Mouse (Mus musculus) midbrain, embryonic 13.5 days (tissue): Measurements from ENCODE around the gene Cps1. TPM values are rescaled to one million over a fixed set of nuclear protein-coding genes. Genes with fewer than 3 reads are reported as not detected.

Experiments
- ATAC-seq: fragments of 200-750 bp; cut with Nextera tagmentation; 2 replicates; pipeline ENCODE4 v1.8.0; 2017; ENCODE audit warnings: mild to moderate bottlenecking, moderate TSS enrichment, moderate library complexity
- H3K27ac ChIP-seq: fragments of 300-500 bp; sonication (generic); 2 replicates; pipeline ENCODE4 v1.5.1; 2015; ENCODE audit warnings: inconsistent platforms, mild to moderate bottlenecking, moderate library complexity
- H3K27me3 ChIP-seq: fragments of 300-500 bp; sonication (generic); 2 replicates; pipeline ENCODE4 v1.6.1; 2015; ENCODE audit warnings: mild to moderate bottlenecking, inconsistent platforms
- H3K36me3 ChIP-seq: fragments of 300-500 bp; sonication (generic); 2 replicates; pipeline ENCODE4 v1.6.1; 2015; ENCODE audit warnings: mild to moderate bottlenecking, inconsistent platforms
- H3K4me1 ChIP-seq: fragments of 300-500 bp; sonication (generic); replicated peaks from 2 replicates; pipeline ENCODE4 v1.6.1; 2015; ENCODE audit warnings: inconsistent platforms
- H3K4me2 ChIP-seq: fragments of 300-500 bp; sonication (generic); replicated peaks from 2 replicates; pipeline ENCODE4 v1.6.1; 2015; ENCODE audit warnings: moderate library complexity, mild to moderate bottlenecking, inconsistent platforms
- H3K4me3 ChIP-seq: fragments of 300-500 bp; sonication (generic); replicated peaks from 2 replicates; pipeline ENCODE4 v1.5.1; 2015; ENCODE audit warnings: mild to moderate bottlenecking, inconsistent platforms
- H3K9ac ChIP-seq: fragments of 300-500 bp; sonication (generic); replicated peaks from 2 replicates; pipeline ENCODE4 v1.6.1; 2015; ENCODE audit warnings: mild to moderate bottlenecking, inconsistent platforms
- H3K9me3 ChIP-seq: fragments of 300-500 bp; sonication (generic); 2 replicates; pipeline ENCODE4 v1.6.1; 2016; ENCODE audit warnings: mild to moderate bottlenecking, inconsistent platforms
- WGBS: fragments of 180-500 bp; shearing (Covaris S2); methylation state at CpG from one replicate; pipeline ENCODE4 v1.1.7; 2015; 5-methylcytosine and 5-hydroxymethylcytosine counted together
- polyA plus RNA-seq: library from polyadenylated mRNA; unstranded; fragments of >200 nt; fragmentation: Nextera tagmentation; extraction: Ambion mirVana; gene quantifications from 2 replicates; pipeline ENCODE4 v1.2.1, GENCODE M21; 2015

Gene Cps1
- 0.44 and 0.48 TPM in 2 replicates for polyA plus RNA-seq

DNA sequence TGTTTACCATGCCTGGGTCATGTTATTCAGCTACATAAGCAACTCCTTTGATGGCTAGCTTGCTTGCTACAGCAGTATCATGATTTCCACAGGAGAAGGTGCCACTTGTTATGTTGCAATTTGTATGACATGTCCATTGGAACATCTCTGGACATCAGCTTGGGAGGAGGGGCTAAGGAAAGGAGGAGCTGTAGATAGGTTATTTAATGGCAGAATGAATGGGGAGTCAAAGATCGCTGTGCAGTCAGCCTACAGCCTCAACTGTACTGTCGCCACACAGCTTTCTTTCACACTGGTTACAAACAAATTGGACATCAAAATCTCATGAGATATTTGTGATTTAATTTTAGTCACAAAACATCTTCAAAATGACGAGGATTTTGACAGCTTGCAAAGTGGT lies at the start of gene Cps1:
Gene Cps1 (plus strand): TSS at position 230 of the 400 bp plus-strand sequence.
- no peak for ATAC-seq
- 88% methylated on average over 3 of the region's 3 CpGs for WGBS
- H3K4me1 ChIP-seq: no peaks in the 10 kb centered on the region
- no peak within 1 kb of the TSS for H3K27ac ChIP-seq
- H3K9ac ChIP-seq: no peak within 1 kb of the TSS
- no peaks in the 10 kb centered on the region for H3K27me3 ChIP-seq
- no peak within 1 kb of the TSS for H3K4me3 ChIP-seq
- no peaks in the 10 kb centered on the region for H3K36me3 ChIP-seq
- H3K4me2 ChIP-seq: no peak within 1 kb of the TSS
- H3K9me3 ChIP-seq: no peaks in the 10 kb centered on the region

DNA sequence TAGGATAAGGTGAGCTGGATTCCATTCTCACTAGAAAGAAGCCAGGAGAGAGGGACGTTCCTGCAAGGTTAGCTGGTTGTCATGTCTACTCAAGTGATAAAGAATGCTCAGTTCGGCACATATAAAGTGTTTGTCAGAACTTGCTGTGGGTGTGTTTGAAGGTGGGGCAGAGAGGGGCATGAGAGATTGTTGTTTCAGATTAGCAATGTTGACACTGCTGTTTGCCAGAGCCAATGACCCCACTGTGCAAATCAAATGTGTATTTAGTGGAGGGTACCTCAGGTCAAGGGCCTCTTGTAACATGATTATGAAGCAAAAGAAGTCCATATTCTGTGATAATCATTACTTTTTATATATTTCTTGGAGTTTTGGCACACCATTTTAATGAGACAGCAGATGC lies 45.1 kb upstream of the Cps1 start:
- Histone ChIP-seq H3K9me3 (no peaks in the 10 kb centered on the region), H3K27me3 (no peaks in the 10 kb centered on the region), H3K4me2 (no peak overlapping the region), H3K4me3 (no peak overlapping the region), H3K9ac (no peak overlapping the region), H3K4me1 (no peaks in the 10 kb centered on the region), H3K27ac (no peak overlapping the region), H3K36me3 (no peaks in the 10 kb centered on the region)
- ATAC-seq: no peak
- WGBS: 72% methylated on average over 2 of the region's 2 CpGs

DNA sequence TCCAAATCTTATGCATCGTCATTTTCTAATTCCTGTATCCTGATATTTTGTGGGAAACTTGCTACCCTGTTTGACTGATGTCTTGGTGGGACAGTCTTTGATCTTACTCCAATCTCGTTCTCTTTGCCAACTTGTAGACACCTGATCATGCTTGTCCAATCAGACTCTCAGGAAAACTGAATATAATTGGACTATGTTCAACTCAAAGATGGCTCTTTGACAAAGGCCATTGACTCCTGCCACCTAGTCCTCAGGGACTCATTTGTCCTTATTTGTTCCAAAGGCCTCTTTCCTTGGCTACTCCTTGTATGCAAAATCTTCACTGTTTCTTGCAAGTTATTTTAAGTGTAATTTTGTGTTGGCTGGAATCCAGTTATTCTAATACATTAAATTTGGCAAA lies 44.2 kb upstream of the Cps1 start:
- Histone ChIP-seq H3K27me3 (no peaks in the 10 kb centered on the region), H3K27ac (no peak overlapping the region), H3K36me3 (no peaks in the 10 kb centered on the region), H3K4me1 (no peaks in the 10 kb centered on the region), H3K4me3 (no peak overlapping the region), H3K4me2 (no peak overlapping the region), H3K9ac (no peak overlapping the region), H3K9me3 (no peaks in the 10 kb centered on the region)
- 89% methylated on average over 2 of the region's 2 CpGs for WGBS
- ATAC-seq: no peak

DNA sequence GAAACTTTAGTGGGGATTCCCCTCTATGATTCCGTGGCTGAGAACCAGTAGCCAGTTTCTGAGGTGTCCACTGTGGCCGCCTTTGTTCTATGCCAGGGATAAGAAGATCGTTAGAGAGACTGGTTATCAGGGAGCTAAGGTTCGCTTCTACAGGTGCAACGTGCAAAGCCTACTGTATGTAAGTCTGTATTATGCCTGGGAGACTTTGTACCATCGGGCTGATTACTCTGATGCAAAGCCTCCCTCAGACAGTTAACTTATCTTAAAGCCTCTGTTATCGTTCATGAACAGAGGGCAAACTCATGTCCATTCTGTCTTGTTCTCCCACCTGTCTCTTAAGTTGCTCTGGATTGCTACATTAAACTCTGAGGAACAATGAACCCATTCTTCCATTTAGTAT lies 43.7 kb upstream of the Cps1 start:
- H3K36me3 ChIP-seq: no peaks in the 10 kb centered on the region
- H3K4me2 ChIP-seq: no peak overlapping the region
- WGBS: 87% methylated on average over 7 of the region's 7 CpGs
- no peak overlapping the region for H3K27ac ChIP-seq
- H3K4me1 ChIP-seq: no peaks in the 10 kb centered on the region
- H3K4me3 ChIP-seq: no peak overlapping the region
- H3K9ac ChIP-seq: no peak overlapping the region
- H3K27me3 ChIP-seq: no peaks in the 10 kb centered on the region
- no peaks in the 10 kb centered on the region for H3K9me3 ChIP-seq
- ATAC-seq: no peak

DNA sequence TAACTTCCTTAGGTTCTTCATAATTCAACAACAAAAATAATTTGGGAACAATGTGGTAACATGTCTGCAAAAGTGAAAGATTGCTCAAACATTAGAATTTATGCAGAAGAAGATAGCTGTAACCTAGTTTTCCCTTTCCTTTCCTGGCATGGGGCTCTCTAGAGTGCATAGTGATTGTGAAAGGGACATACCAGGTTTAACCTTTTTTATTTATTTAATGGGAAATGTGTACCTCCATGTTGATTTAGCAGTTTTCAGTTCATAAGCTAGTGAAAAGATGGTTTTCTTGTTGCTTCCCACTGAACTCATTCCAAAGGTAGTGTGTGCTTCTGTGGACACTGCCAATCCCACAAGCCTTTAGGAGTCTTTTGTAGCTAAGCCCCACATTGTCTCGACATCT lies 30.4 kb upstream of the Cps1 start:
- WGBS: 63% methylated on average over 1 of the region's 1 CpGs
- H3K9ac ChIP-seq: no peak overlapping the region
- H3K4me3 ChIP-seq: no peak overlapping the region
- H3K4me2 ChIP-seq: no peak overlapping the region
- H3K36me3 ChIP-seq: no peaks in the 10 kb centered on the region
- H3K27me3 ChIP-seq: no peaks in the 10 kb centered on the region
- ATAC-seq: no peak
- H3K9me3 ChIP-seq: no peaks in the 10 kb centered on the region
- no peaks in the 10 kb centered on the region for H3K4me1 ChIP-seq
- no peak overlapping the region for H3K27ac ChIP-seq

DNA sequence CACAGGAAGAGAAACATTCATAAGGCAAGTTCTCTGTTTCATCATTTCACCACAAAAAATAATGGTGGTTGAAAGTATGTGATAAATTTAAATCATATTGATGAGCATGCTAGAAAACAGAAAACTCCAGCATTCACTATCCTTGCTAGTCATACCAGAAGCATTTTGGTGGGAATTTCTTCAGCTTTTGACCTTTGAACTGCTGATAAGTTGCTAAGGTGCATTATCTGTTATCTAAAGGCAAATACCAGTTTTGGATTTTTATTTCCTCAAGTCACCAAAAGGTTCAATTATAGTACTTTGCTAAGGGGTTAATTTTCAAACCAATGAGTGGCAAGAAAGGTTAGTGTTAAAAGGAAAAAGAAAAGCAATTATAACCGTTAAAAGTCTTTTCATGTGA lies 23.6 kb upstream of the Cps1 start:
- H3K36me3 ChIP-seq: no peaks in the 10 kb centered on the region
- no peak overlapping the region for H3K27ac ChIP-seq
- WGBS: 91% methylated on average over 1 of the region's 1 CpGs
- ATAC-seq: no peak
- H3K9me3 ChIP-seq: no peaks in the 10 kb centered on the region
- H3K9ac ChIP-seq: no peak overlapping the region
- no peak overlapping the region for H3K4me2 ChIP-seq
- no peaks in the 10 kb centered on the region for H3K4me1 ChIP-seq
- no peak overlapping the region for H3K4me3 ChIP-seq
- no peaks in the 10 kb centered on the region for H3K27me3 ChIP-seq

DNA sequence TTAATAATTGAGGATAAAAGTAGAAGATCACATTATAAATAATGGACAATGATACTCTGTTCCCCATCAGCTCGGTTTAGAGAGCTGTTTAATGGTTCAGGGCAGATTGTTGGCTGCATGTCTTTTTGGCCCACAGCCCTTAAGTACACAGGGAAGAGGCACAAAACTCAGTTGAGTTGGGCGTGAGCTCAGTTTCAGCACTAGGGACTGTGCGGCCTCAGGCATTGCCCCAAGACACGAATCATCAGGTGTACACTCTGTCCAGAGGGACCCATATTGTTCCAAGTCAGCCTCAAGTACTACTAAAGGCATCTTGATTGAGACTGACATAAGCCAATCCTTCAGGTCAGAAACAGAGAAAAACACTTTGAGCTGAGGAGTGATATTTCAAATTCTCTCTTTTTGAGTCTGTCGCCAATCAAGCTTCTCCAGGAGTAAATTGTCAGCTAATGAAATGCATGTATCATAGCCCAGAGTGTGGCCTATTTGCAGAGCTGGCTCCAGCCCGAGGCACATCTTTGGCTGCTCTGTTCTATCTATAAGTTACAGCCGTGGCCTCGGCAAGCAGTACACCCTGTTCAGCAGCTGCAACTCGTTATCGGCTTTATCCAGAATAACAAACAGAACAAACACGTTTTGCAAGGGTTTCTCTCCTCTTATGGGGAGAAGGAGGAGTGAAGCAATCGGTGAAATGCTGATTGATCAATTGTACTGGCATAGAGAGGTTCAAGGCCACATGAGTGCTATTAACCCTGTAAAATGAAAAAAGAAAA lies 19.2 kb upstream of the Cps1 start:
- ATAC-seq: no peak
- Histone ChIP-seq H3K9ac (no peak overlapping the region), H3K4me1 (no peaks in the 10 kb centered on the region), H3K36me3 (no peaks in the 10 kb centered on the region), H3K27me3 (no peaks in the 10 kb centered on the region), H3K27ac (no peak overlapping the region), H3K9me3 (no peaks in the 10 kb centered on the region), H3K4me2 (no peak overlapping the region), H3K4me3 (no peak overlapping the region)
- 70% methylated on average over 12 of the region's 12 CpGs for WGBS

DNA sequence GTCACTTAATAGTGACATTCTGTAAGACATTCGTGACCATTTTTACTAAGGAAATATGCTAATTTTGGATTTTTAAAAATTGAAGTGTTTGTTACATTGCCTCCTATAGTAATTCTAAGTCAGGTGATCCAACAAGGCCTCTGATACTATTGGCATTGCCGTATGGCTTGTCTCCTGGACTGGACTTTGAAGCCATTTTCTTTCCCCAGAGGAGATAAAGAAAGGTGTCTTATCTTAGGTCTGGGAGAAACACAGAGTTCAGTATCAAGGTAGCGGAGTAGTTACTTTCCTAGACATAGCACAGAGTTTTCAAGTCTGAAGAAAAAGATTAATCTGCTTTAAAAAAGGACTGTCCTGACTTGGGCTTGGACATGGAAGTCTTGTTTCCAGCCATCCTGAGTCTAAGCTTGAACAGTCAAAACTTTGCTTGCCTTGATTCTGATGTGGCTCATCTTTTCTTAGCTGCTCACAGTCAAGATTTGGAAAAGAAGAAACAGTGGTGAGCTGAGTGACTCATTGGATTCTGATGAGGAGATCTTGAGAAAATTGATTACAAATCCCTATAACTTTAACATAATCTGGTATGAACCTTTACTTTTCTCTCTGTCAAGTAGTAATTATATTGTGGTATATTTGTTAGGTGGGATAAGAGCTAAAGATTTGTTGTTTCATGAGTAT lies 11.1 kb upstream of the Cps1 start:
- no peaks in the 10 kb centered on the region for H3K36me3 ChIP-seq
- 90% methylated on average over 3 of the region's 3 CpGs for WGBS
- no peaks in the 10 kb centered on the region for H3K27me3 ChIP-seq
- no peak overlapping the region for H3K4me3 ChIP-seq
- no peak overlapping the region for H3K4me2 ChIP-seq
- H3K4me1 ChIP-seq: no peaks in the 10 kb centered on the region
- no peak overlapping the region for H3K27ac ChIP-seq
- no peaks in the 10 kb centered on the region for H3K9me3 ChIP-seq
- ATAC-seq: no peak
- H3K9ac ChIP-seq: no peak overlapping the region

DNA sequence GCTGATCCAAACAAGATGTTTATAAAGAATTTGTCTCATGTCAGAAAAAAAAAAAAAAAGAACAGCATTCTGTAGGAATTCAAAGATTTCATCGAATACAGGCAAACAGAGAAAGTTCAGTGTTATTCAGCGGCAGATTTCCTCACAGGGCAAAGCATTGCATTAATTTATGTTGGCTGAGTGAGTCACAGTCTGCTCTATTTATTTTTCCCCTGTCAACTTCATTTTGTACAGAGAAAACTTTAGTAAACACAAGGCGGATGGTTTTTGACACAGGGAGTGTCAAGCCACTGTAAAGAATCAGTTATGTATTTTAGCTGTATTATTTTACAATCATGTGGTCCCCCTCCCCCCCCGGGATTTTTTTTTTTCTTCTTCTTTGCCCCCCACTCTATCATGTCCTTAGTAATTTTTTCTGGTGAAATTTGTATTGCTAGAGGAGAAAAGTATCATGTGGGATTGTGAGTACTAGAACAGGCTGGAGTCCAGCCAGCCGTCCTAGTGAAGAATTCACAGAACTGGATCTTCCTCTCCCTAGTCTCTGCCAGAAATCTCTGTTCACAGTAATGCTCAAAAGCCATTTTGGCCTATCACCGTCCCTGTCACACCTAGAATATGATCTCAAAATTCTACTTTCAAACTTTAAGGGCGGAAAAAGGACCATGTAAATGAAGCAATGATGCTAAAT lies 9.3 kb upstream of the Cps1 start:
- WGBS: 87% methylated on average over 7 of the region's 7 CpGs
- ATAC-seq: no peak

DNA sequence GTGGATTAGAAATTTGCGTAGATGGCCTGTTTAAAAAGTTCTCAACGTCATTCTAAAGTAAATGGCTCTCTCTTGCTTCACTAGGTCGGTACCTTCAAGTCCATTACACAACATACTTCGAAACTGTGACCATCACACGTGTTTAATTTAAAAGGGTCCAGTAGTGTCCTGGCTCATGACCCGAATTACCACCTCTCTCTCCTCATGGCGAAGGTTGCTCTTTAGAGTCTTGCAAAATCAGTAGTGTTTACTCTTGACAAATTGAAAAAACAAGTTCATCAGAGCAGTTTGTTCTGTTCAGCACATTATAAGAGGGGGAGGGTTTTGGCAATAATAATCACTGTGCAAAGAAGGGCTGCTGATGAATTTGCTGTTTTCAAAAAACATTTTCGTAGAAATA lies 6.3 kb upstream of the Cps1 start:
- WGBS: 87% methylated on average over 8 of the region's 8 CpGs
- H3K4me3 ChIP-seq: no peak overlapping the region
- no peak overlapping the region for H3K9ac ChIP-seq
- ATAC-seq: no peak
- H3K36me3 ChIP-seq: no peaks in the 10 kb centered on the region
- H3K27me3 ChIP-seq: no peaks in the 10 kb centered on the region
- no peak overlapping the region for H3K4me2 ChIP-seq
- H3K9me3 ChIP-seq: no peaks in the 10 kb centered on the region
- no peaks in the 10 kb centered on the region for H3K4me1 ChIP-seq
- no peak overlapping the region for H3K27ac ChIP-seq

More for the DNA sequence above, 9.3 kb upstream of the Cps1 start:
- no peak overlapping the region for H3K27ac ChIP-seq
- no peak overlapping the region for H3K9ac ChIP-seq
- no peak overlapping the region for H3K4me3 ChIP-seq
- H3K4me2 ChIP-seq: no peak overlapping the region
- no peaks in the 10 kb centered on the region for H3K27me3 ChIP-seq
- H3K9me3 ChIP-seq: no peaks in the 10 kb centered on the region
- no peaks in the 10 kb centered on the region for H3K4me1 ChIP-seq
- H3K36me3 ChIP-seq: no peaks in the 10 kb centered on the region

DNA sequence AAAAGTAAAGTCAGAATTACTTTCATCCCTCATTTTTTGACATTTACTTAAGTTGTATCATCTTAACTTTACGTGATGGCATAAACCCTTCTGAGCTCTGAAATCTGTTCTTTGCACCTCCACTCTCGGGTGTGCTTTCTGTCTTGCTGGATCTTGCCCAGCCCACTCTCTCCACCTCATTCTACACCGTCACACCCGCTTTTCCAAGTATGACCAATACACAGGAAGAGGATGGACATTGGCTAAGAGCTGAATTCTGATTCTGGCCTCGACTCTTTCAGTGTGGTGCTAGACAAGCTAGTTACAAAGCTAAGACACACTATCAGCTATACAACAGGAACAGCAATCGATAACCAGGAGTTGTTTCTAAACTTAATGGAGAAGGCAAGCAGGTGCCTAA lies 5.0 kb upstream of the Cps1 start:
- no peaks in the 10 kb centered on the region for H3K9me3 ChIP-seq
- no peaks in the 10 kb centered on the region for H3K4me1 ChIP-seq
- no peak for ATAC-seq
- WGBS: 90% methylated on average over 6 of the region's 6 CpGs
- H3K27ac ChIP-seq: no peak overlapping the region
- no peak overlapping the region for H3K9ac ChIP-seq
- H3K4me3 ChIP-seq: no peak overlapping the region
- no peaks in the 10 kb centered on the region for H3K36me3 ChIP-seq
- no peaks in the 10 kb centered on the region for H3K27me3 ChIP-seq
- no peak overlapping the region for H3K4me2 ChIP-seq

DNA sequence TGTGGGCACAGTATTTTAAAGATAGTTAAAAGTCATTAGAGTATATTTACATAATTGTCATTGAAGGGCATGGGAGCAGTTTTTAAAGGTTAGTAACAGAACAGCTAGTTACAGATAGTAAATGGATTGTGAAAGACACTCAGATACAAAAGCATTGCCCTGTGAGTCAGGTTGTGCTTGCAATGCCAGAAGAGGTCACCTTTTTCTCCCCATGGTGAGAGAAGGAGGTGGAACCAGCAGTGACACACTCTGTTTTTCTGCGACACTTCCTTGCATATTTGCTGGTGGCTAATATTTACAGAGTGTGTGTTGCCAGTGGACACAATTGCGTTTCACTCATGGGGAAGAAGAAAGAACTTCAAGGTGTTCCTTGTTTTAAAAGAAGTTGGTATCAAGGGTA lies 2.6 kb downstream of the Cps1 start:
- no peak overlapping the region for H3K27ac ChIP-seq
- no peak overlapping the region for H3K4me3 ChIP-seq
- H3K4me2 ChIP-seq: no peak overlapping the region
- ATAC-seq: no peak
- no peaks in the 10 kb centered on the region for H3K36me3 ChIP-seq
- H3K9ac ChIP-seq: no peak overlapping the region
- H3K4me1 ChIP-seq: no peaks in the 10 kb centered on the region
- H3K27me3 ChIP-seq: no peaks in the 10 kb centered on the region
- 87% methylated on average over 2 of the region's 2 CpGs for WGBS
- no peaks in the 10 kb centered on the region for H3K9me3 ChIP-seq
